Mouse (Mus musculus): Measurements from ENCODE around the gene Cntfr. TPM values are rescaled to one million over a fixed set of nuclear protein-coding genes. Genes with fewer than 3 reads are reported as not detected.

Cntfr gene
- total RNA-seq, 2 experiments from 2014 or later: 14.4 to 47.1 TPM

DNA sequence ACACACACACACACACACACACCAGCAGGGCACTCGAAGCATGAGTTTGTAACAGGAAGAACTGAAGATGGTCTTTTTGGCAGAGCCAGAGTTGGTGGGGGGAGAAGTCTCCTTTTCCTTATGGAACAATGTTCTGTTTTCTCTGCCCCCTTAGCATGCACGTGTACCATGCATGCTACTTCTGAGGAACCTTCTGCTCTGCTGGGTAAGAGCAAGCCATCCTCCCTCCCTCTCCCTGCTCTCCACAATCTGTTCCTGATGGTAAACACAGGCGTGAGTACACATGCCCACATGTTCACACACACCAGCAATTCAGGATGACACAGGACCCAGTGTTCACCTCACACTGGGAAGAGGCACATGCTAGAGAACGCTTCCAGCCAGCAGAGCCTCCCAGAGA lies 15.7 kb downstream of the Cntfr start:
- DNase-seq (ENCODE audit: low spot score): no peak

DNA sequence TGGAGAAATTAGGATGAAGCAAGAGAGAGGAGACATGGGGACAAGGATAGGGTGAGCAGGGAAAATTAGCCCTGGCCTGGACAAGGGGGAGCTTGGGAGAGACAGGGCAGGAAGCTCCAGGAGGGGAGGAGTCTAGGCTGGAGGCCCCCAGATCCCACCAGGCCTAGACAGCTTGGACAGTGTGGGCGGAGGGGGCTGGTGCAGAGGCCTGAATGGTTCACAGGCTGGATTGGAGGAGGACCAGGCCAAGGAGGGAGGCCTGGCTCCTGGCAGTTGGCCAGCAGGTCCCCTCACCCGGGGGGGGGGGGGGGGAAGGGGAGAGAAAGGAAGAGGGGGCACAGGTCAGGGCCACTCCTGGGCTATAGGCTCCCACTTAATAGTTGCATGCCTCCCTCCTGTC lies 17.6 kb downstream of the Cntfr start:
- DNase-seq (ENCODE audit: low spot score): no peak

DNA sequence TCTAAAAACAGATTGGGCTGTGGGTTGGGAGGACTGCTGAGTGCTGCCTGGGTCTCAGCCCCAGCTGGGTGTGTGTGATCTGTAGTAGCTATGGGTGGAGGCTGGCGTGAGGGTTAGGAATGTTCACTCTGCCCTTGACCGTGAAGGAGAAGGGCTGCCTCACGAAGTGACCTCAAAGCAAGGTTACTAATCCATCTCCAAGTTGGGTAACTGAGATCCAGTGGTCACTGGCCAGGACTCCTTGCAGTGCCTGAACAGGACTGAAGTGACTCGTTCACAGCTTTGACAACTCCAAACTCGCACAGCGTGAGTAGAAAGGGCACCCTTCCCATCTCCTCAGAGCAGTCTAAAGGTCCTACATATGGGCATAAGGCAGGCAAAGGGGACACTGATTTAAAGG lies 18.0 kb downstream of the Cntfr start:
- DNase-seq (ENCODE audit: low spot score): no peak

GRCm38 (mm10) chr4:41677006-41677629 lies 19.8 kb downstream of the Cntfr start:
- no peak for DNase-seq (ENCODE audit: low spot score)

DNA sequence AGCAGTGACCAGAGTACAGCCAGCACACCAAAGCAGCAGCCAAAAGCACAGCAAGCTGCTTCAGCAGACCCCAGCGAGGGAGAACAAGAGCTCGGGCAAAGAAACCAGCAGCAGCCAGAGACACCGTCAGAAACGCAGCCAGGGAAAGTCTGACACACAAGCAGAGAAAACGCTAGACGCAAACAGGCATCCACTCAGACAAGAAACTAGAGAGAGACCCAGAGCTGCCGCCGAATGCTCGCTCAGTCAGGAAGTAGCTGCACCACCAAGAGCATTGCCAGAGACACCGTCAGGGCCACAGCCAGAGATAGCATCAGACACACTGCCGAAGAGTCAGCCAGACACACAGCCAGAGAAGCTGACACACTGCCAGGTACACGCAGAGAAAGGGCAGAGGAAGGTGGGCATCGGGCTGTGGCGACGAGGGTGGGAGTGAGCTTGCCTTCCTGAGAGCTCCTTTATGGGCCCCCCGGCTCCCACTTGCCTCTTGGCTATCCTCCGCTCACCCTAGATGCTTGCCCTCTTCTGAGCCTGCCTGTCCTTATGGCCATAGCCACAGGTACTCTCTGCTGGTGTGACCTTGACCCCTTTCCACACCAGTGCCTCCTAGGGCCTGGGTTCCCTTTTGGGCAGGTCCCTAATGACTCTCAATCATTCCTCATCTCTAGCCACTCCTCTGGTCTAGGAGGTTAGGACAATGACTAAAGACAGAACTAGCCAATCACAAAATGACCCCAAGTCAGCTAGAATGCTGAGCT lies 20.5 kb downstream of the Cntfr start:
- no peak for DNase-seq (ENCODE audit: low spot score)

DNA sequence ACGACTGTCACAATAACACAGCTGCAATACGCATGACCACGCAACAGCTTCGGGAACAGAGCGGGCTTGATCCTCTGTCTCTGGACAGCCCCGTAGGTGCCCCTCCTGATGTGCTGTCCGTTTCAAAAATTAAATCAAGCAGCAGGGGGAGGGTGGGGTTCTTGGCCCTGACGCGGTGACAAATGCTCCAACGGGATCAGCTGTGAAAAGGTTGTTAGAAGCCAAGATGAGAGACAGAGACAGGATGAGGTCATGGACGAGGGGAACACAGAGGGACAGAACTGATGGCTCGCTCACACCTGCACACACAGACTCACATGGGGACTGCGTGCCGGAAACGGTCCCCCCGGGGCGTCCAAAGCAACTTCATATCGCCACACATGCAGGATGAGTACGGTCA lies 23.7 kb downstream of the Cntfr start:
- no peak for DNase-seq (ENCODE audit: low spot score)

DNA sequence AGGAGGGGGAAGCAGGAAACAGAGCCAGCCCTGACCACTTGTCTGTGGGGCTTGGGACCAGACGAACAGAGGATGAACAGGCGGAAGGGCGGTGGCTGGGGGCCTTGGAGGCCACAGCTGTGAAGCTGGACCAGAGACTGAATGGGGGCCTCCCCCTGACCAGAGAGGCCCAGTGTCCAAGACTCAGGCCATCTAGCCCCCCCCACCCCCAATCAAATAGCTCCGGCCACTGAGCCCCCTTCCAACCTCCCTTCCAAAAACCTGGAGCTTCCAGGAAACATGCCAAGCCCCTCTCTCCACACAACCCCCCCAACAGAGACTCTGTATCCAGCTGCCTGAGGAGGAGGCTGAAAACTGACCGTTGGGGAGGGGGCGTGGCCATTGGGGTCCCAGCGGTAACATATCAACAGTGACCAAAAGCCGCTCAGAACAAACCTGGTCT lies 24.3 kb downstream of the Cntfr start:
- no peak for DNase-seq (ENCODE audit: low spot score)

- no peak for DNase-seq (ENCODE audit: low spot score)
Measured at GRCm38 (mm10) chr4:41671963-41672480, 24.9 kb downstream of the Cntfr start.

- DNase-seq (ENCODE audit: low spot score): no peak
Measured at GRCm38 (mm10) chr4:41671500-41671899, 25.4 kb downstream of the Cntfr start.

GRCm38 (mm10) chr4:41670836-41671235 lies 26.1 kb downstream of the Cntfr start:
- no peak for DNase-seq (ENCODE audit: low spot score)

DNA sequence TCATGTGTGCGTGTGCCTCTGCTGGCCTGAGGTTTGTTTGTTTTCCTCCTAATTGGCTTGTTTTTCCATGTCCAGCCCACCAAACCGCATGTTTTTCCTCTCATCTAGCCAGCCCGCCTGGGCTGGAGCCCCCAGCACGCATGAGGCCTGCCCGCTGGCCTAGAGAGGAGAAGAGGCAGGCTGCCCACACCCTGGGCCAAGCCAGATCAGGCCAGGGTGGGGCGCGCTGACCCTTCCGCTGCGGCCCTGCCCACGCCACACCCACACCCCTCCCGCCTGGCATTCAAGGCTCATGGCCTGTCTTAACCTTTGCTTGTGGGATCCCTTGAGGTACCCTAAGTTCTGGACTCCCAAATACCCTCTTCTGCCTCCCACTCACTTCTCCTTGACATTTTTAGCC lies 30.2 kb downstream of the Cntfr start:
- peak; percentile 60 for DNase-seq (ENCODE audit: low spot score)

DNA sequence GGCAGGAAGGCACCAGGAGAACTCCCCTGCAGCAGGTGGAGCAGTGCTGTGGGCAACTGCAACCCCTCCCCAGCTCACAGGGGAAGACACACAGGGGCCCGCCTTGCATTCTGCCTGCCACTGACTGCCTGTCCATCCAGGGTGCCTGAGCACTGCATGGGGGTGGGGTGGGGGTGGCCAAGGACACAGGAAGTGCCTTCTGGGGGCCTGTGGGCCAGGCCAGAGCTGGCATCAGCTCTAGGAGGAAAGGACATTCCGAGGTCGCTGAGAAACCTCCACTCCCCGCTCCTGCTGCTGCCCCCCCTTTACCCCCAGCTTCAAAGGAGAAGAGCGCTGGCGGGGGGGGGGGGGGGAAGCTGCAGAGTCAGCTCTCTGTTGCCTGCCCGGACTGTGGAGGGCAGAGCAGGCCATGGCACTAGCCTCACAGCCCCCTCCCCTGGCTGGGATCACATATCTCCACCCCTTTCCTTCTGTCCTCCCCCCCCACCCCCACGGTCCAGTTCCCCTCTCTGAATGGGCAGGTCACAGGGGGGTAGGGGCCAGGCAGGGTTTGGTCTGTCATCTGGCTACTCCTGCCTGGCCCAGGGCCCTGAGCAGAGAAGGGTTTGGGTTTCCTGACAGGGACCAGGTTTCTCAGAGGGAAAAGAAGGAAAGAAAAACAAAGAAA lies 31.7 kb downstream of the Cntfr start:
- DNase-seq (ENCODE audit: low spot score): peak; percentile 29

DNA sequence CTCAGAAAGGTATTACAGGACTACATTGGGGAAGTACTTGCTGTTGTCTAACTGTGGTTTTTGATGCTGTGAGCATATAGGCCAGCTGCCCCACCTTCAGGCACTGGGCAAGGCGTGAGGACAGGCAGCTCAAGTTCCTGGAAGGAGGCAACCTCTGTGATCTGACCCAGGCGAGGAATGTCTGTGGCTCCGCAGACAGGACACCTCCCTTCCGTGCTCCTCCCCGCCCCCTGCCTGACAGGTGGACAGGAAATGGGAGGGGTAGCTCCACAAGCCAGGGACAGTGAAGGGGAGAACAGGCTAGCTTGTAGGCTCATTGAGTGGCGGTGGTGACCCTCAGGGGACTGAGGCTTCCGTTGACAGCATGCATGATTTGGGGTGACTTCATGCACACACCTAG lies 32.4 kb downstream of the Cntfr start:
- peak; percentile 72 for DNase-seq (ENCODE audit: low spot score)

- DNase-seq (ENCODE audit: low spot score): no peak
Measured at GRCm38 (mm10) chr4:41663614-41664013, 33.3 kb downstream of the Cntfr start.

DNA sequence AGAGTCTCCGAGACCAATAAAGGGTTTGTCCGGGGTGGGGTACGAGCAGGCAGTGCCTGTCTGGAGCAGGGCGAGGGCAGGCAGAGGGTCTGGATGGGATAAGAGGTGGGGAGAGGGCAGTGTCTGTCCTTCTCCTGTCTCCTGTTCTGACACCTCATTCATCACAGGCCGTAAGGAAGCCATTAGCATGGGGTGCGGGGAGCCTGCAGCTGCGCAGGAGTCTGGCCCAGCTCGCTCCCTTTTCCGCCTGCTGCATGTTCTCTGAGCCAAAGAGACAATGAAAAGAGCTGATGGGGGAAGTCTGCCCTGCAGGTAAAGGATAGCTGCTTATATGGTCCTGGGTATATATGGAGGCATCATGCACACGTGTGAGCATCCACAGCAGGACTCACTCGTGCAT lies 34.2 kb downstream of the Cntfr start:
- DNase-seq (ENCODE audit: low spot score): no peak

DNA sequence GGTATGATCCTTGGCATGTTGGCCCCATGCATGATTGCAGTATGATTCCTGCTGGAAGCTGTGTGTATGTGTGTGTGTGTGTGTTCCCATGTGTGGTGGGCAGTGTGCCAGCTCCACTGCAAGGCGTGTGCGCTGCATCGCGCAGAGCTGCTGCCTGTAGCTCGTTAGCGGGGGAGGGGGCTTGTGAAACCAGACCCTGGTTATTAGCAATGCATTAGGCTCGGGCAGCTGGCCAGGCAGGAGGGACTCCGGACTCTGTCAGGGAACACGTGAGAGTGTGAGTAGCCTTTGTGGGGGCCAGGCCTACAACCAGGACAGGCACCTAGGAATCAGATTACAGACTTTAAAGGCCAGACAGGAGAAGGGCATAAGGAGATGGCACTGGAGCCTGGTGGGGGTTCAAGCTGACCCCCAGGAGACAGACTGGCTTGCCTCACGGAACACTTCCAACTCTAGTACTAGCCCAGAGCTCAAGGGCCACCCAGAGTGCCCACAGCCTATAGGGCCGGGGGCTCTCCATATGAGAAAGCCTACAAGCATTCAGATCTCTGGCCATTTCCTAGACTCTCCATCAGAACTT lies 35.9 kb downstream of the Cntfr start:
- no peak for DNase-seq (ENCODE audit: low spot score)

GRCm38 (mm10) chr4:41659556-41659955 lies 37.3 kb downstream of the Cntfr start:
- no peak for DNase-seq (ENCODE audit: low spot score)

GRCm38 (mm10) chr4:41658566-41659384 lies 38.1 kb downstream of the Cntfr start:
- DNase-seq (ENCODE audit: low spot score): no peak

DNA sequence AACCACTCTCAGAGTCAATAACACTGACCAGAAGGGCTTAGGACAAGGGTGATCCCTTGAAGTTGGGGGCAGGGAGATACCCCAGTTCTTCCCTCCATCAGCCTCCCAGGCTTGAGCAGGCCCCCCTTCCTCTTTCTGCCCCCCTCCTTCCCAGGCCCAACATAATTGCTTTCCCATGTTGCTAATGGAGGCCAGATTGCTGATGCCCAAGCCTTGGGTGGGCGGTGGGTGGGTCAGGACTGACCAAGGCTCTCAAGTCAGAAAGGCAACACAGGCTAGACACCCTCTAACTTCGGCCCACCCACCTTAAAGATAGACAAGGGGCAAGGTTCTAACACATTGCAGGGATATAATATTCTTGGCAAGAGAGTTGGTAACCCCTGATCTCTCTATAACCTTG lies 41.4 kb downstream of the Cntfr start:
- DNase-seq (ENCODE audit: low spot score): no peak

- peak; percentile 66 for DNase-seq (ENCODE audit: low spot score)
Measured at GRCm38 (mm10) chr4:41654217-41654616, 42.7 kb downstream of the Cntfr start.

DNA sequence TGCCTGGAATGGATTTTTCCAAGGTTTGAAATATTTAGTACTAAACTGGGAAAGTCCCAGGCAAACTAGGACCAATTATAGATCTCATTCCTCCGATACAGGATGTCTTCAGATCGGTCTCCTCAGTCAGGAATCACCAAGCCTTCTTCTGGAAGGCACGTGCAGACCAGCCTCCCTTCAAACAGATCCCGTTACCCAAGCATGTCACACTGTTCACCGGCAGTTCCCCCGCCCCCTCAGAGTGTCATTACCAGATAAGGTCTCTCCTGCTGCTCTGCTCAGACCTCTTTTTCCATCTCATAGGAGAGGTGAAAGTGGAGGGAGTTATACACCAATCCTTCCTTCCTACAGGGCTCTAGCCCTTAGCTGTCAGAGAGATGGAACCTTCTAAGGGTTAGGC lies 43.2 kb downstream of the Cntfr start:
- DNase-seq (ENCODE audit: low spot score): no peak
